Mouse (Mus musculus): ENCODE results near the gene Hyal1. TPM values are rescaled to one million over a fixed set of nuclear protein-coding genes. Genes with fewer than 3 reads are reported as not detected.

The Hyal1 gene
- polyA plus RNA-seq, 1 experiment from 2014 or later: 3.6 TPM

GRCm38 (mm10) chr9:107547026-107547425 lies 29.7 kb upstream of the Hyal1 start, which contains the start of gene Zmynd10:
Gene Zmynd10 (plus strand): TSS chr9:107547298.
- Histone ChIP-seq H3K4me3 (ENCODE audit: low read depth, low read length) (0 out of 2 replicates have a peak within 1 kb of the TSS, but pooled peaks have one; percentile 13), H3K9me3 (ENCODE audit: control insufficient read depth, low read length) (no peaks in the 10 kb centered on the region), H3K9ac (ENCODE audit: low read depth, low read length) (peak within 1 kb of the TSS; percentile 16; the same call in 1 of the 2 replicates), H3K4me2 (replicated peaks; ENCODE audit: low read depth, low read length) (peak within 1 kb of the TSS; percentile 34), H3K27me3 (ENCODE audit: control insufficient read depth, insufficient read depth, low read length) (peaks cover 25% of the 10 kb centered on the region), H3K4me1 (replicated peaks; ENCODE audit: control insufficient read depth, insufficient read depth, low read length) (peaks cover 20% of the 10 kb centered on the region), H3K27ac (ENCODE audit: low read depth, low read length) (no peak within 1 kb of the TSS), H3K36me3 (ENCODE audit: control insufficient read depth, insufficient read depth, low read length) (0 out of 2 replicates have a peak, but pooled peaks cover 2% of the 10 kb centered on the region)
- DNase-seq (ENCODE audit: low spot score): peak; percentile 94
- peak; percentile 61; the same call in 1 of the 2 replicates for ATAC-seq (ENCODE audit: low FRiP score)
- 4% methylated on average over 20 of the region's 20 CpGs for WGBS

GRCm38 (mm10) chr9:107547957-107548356 lies 28.8 kb upstream of the Hyal1 start:
- ATAC-seq (ENCODE audit: low FRiP score) (no peak), DNase-seq (ENCODE audit: low spot score) (no peak)
- Histone ChIP-seq H3K9ac (ENCODE audit: low read depth, low read length) (no peak overlapping the region), H3K27me3 (ENCODE audit: control insufficient read depth, insufficient read depth, low read length) (peaks cover 33% of the 10 kb centered on the region), H3K9me3 (ENCODE audit: control insufficient read depth, low read length) (no peaks in the 10 kb centered on the region), H3K4me2 (replicated peaks; ENCODE audit: low read depth, low read length) (no peak overlapping the region), H3K4me3 (ENCODE audit: low read depth, low read length) (no peak overlapping the region), H3K4me1 (replicated peaks; ENCODE audit: control insufficient read depth, insufficient read depth, low read length) (peaks cover 18% of the 10 kb centered on the region), H3K27ac (ENCODE audit: low read depth, low read length) (no peak overlapping the region), H3K36me3 (ENCODE audit: control insufficient read depth, insufficient read depth, low read length) (0 out of 2 replicates have a peak, but pooled peaks cover 2% of the 10 kb centered on the region)
- WGBS: 85% methylated on average over 5 of the region's 5 CpGs

GRCm38 (mm10) chr9:107548820-107549219 lies 27.9 kb upstream of the Hyal1 start:
- no peak for DNase-seq (ENCODE audit: low spot score)
- Histone ChIP-seq H3K4me1 (replicated peaks; ENCODE audit: control insufficient read depth, insufficient read depth, low read length) (peaks cover 18% of the 10 kb centered on the region; the same call in 1 of the 2 replicates), H3K4me2 (replicated peaks; ENCODE audit: low read depth, low read length) (no peak overlapping the region), H3K27ac (ENCODE audit: low read depth, low read length) (no peak overlapping the region), H3K4me3 (ENCODE audit: low read depth, low read length) (no peak overlapping the region), H3K9me3 (ENCODE audit: control insufficient read depth, low read length) (no peaks in the 10 kb centered on the region), H3K9ac (ENCODE audit: low read depth, low read length) (no peak overlapping the region), H3K36me3 (ENCODE audit: control insufficient read depth, insufficient read depth, low read length) (0 out of 2 replicates have a peak, but pooled peaks cover 2% of the 10 kb centered on the region), H3K27me3 (ENCODE audit: control insufficient read depth, insufficient read depth, low read length) (peaks cover 35% of the 10 kb centered on the region)
- ATAC-seq (ENCODE audit: low FRiP score): no peak
- 93% methylated on average over 10 of the region's 10 CpGs for WGBS

- Histone ChIP-seq H3K27me3 (ENCODE audit: control insufficient read depth, insufficient read depth, low read length) (peaks cover 35% of the 10 kb centered on the region), H3K4me1 (replicated peaks; ENCODE audit: control insufficient read depth, insufficient read depth, low read length) (peaks cover 18% of the 10 kb centered on the region; the same call in 1 of the 2 replicates), H3K4me2 (replicated peaks; ENCODE audit: low read depth, low read length) (no peak overlapping the region), H3K4me3 (ENCODE audit: low read depth, low read length) (no peak overlapping the region), H3K9me3 (ENCODE audit: control insufficient read depth, low read length) (no peaks in the 10 kb centered on the region), H3K36me3 (ENCODE audit: control insufficient read depth, insufficient read depth, low read length) (no peaks in the 10 kb centered on the region), H3K27ac (ENCODE audit: low read depth, low read length) (no peak overlapping the region), H3K9ac (ENCODE audit: low read depth, low read length) (no peak overlapping the region)
- DNase-seq (ENCODE audit: low spot score): no peak
- WGBS: 87% methylated on average over 20 of the region's 20 CpGs
- ATAC-seq (ENCODE audit: low FRiP score): no peak
Measured at GRCm38 (mm10) chr9:107549297-107550074, 27.2 kb upstream of the Hyal1 start.

- no peaks in the 10 kb centered on the region for H3K36me3 ChIP-seq (ENCODE audit: control insufficient read depth, insufficient read depth, low read length)
- H3K9me3 ChIP-seq (ENCODE audit: control insufficient read depth, low read length): no peaks in the 10 kb centered on the region
- H3K9ac ChIP-seq (ENCODE audit: low read depth, low read length): 0 out of 2 replicates have a peak overlapping the region, but pooled peaks have one; percentile 55
- H3K4me2 ChIP-seq (replicated peaks; ENCODE audit: low read depth, low read length): peak overlapping the region; percentile 67; the same call in 1 of the 2 replicates
- no peak overlapping the region for H3K4me3 ChIP-seq (ENCODE audit: low read depth, low read length)
- WGBS: 23% methylated on average over 23 of the region's 23 CpGs
- no peak for ATAC-seq (ENCODE audit: low FRiP score)
- H3K27ac ChIP-seq (ENCODE audit: low read depth, low read length): no peak overlapping the region
- peaks cover 35% of the 10 kb centered on the region for H3K27me3 ChIP-seq (ENCODE audit: control insufficient read depth, insufficient read depth, low read length)
- peaks cover 20% of the 10 kb centered on the region; the same call in 1 of the 2 replicates for H3K4me1 ChIP-seq (replicated peaks; ENCODE audit: control insufficient read depth, insufficient read depth, low read length)
- no peak for DNase-seq (ENCODE audit: low spot score)
Measured at GRCm38 (mm10) chr9:107550491-107551116, 26.1 kb upstream of the Hyal1 start.

GRCm38 (mm10) chr9:107551117-107551889 lies 25.4 kb upstream of the Hyal1 start, which contains the start of gene Rassf1:
Gene Rassf1 (plus strand): TSS chr9:107551555.
- H3K9me3 ChIP-seq (ENCODE audit: control insufficient read depth, low read length): no peaks in the 10 kb centered on the region
- H3K27ac ChIP-seq (ENCODE audit: low read depth, low read length): no peak within 1 kb of the TSS
- DNase-seq (ENCODE audit: low spot score) (peak; percentile 70), ATAC-seq (ENCODE audit: low FRiP score) (no peak)
- H3K9ac ChIP-seq (ENCODE audit: low read depth, low read length): peak within 1 kb of the TSS; percentile 55
- H3K27me3 ChIP-seq (ENCODE audit: control insufficient read depth, insufficient read depth, low read length): peaks cover 35% of the 10 kb centered on the region
- H3K4me1 ChIP-seq (replicated peaks; ENCODE audit: control insufficient read depth, insufficient read depth, low read length): peaks cover 22% of the 10 kb centered on the region; the same call in 1 of the 2 replicates
- H3K4me3 ChIP-seq (ENCODE audit: low read depth, low read length): peak within 1 kb of the TSS; percentile 36
- peak within 1 kb of the TSS; percentile 67 for H3K4me2 ChIP-seq (replicated peaks; ENCODE audit: low read depth, low read length)
- H3K36me3 ChIP-seq (ENCODE audit: control insufficient read depth, insufficient read depth, low read length): no peaks in the 10 kb centered on the region
- under 1% methylated on average over 63 of the region's 63 CpGs for WGBS

GRCm38 (mm10) chr9:107551890-107552355 lies 24.8 kb upstream of the Hyal1 start:
- no peaks in the 10 kb centered on the region for H3K9me3 ChIP-seq (ENCODE audit: control insufficient read depth, low read length)
- DNase-seq (ENCODE audit: low spot score): no peak
- peak overlapping the region; percentile 36 for H3K4me3 ChIP-seq (ENCODE audit: low read depth, low read length)
- peak overlapping the region; percentile 67 for H3K4me2 ChIP-seq (replicated peaks; ENCODE audit: low read depth, low read length)
- H3K27ac ChIP-seq (ENCODE audit: low read depth, low read length): no peak overlapping the region
- peak overlapping the region; percentile 55 for H3K9ac ChIP-seq (ENCODE audit: low read depth, low read length)
- no peaks in the 10 kb centered on the region for H3K36me3 ChIP-seq (ENCODE audit: control insufficient read depth, insufficient read depth, low read length)
- no peak for ATAC-seq (ENCODE audit: low FRiP score)
- peaks cover 35% of the 10 kb centered on the region for H3K27me3 ChIP-seq (ENCODE audit: control insufficient read depth, insufficient read depth, low read length)
- 4% methylated on average over 8 of the region's 8 CpGs for WGBS
- H3K4me1 ChIP-seq (replicated peaks; ENCODE audit: control insufficient read depth, insufficient read depth, low read length): peaks cover 19% of the 10 kb centered on the region; the same call in 1 of the 2 replicates
